Mouse (Mus musculus) forelimb bud, embryonic 11.5 days (tissue): ENCODE results near the gene Adra2c.

Experiments
- DNase-seq: peaks from one replicate; pipeline ENCODE4 v3.0.0-alpha.2; 2012; ENCODE audit warnings: low read depth, low spot score

Gene Adra2c

DNA sequence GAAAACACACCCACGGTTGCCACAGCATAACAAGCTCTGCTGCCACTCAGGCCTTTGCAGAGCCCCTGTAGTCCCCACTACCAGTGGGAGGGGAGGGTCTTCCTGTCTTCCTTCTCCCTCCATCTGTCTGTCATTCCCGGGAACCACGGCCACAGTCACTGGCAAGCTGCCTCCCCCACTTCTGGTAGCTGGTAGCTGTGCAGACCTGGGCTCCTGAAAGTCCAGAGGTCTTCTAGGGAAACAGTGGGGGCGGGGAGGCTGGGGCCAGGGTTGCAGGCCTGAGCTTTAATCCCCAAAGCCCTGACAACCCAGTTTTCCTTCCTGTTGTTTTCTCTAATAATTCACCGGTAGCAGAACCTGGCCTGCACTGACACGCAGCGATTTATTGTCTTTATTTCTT is 31.7 kb downstream of the Adra2c start:
- DNase-seq = no peak

GRCm38 (mm10) chr5:35311738-35312250 is 33.7 kb downstream of the Adra2c start:
- DNase-seq = no peak

GRCm38 (mm10) chr5:35313231-35313821 is 35.2 kb downstream of the Adra2c start:
- DNase-seq = no peak

- DNase-seq = no peak
These were observed 35.9 kb downstream of the Adra2c start for GRCm38 (mm10) chr5:35313826-35314586.

GRCm38 (mm10) chr5:35314629-35315028 is 36.5 kb downstream of the Adra2c start:
- no peak for DNase-seq

GRCm38 (mm10) chr5:35315204-35315603 is 37.1 kb downstream of the Adra2c start:
- DNase-seq = no peak

- DNase-seq = no peak
These were observed 42.5 kb downstream of the Adra2c start for GRCm38 (mm10) chr5:35320650-35321049.

DNA sequence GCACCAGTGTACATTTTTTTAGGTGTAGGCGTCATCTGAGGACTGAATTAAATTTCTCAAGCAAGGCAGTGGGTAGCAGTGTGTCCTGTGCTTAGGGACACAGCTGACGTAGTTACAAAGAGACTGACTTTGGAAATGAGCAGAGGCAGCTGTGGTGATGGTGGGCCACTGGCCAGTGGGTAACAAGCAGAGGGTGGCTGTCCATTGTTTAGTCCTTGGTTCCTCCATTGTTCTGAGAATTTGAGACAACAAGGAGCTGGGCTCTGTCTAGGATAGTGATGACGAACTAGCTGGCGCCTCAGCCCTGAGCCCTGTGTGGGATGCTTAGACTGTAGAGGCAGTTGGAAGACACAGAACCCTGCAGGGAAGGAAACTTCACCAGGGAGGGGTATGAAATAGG is 52.7 kb downstream of the Adra2c start:
- DNase-seq = no peak
